In the genomic region with DNA sequence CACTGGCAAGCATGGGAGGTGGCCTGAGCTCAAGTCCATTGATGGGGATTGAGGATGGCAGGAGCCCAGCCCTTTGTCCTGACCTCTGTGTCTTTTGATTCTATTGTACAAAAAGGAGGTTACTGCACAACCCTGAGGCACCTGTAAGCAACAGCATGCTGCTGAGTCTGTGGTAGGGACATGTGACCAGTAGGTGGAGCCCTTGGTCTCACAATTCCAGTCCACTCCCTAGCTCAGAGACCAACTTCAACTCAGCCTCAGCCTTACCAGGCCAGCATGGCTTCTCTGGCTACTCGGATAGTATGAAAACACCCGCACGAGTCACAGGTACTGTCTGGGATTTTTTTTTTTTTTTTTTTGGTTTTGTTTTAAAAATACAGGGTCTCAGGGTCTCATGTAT, we compare ENCODE assay signal across 8 mouse cellular contexts. TPM values are rescaled to one million over a fixed set of nuclear protein-coding genes. Genes with fewer than 3 reads are reported as not detected.
DNase-seq lines count a peak whose midpoint lies in the region; ATAC-seq and TF ChIP-seq lines count a peak whose summit lies in the region.

No protein-coding gene starts in this region.

- H3K9me3 ChIP-seq in embryonic facial prominence, embryonic 13.5 days: no peaks in the 10 kb centered on the region
- H3K9me3 ChIP-seq in limb, embryonic 10.5 days (replicated peaks): no peaks in the 10 kb centered on the region
- H3K9me3 ChIP-seq in midbrain, embryonic 13.5 days: no peaks in the 10 kb centered on the region

- no peak overlapping the region for H3K9ac ChIP-seq in embryonic facial prominence, embryonic 13.5 days
- no peak overlapping the region for H3K9ac ChIP-seq in heart, adult 2 months (ENCODE audit: low read depth, low read length)
- 0 out of 2 replicates have a peak overlapping the region, but pooled peaks have one; percentile 19 for H3K9ac ChIP-seq in midbrain, embryonic 13.5 days (replicated peaks)

- no peak overlapping the region for H3K4me2 ChIP-seq in embryonic facial prominence, embryonic 13.5 days
- no peak overlapping the region for H3K4me2 ChIP-seq in midbrain, embryonic 13.5 days (replicated peaks)

- no peak for TF ChIP-seq POLR2A in heart, adult 2 months (IDR thresholded peaks at IDR 0.05; ENCODE audit: insufficient read depth, low read depth, low read length)
- no peak for TF ChIP-seq POLR2A in kidney, adult 2 months (IDR thresholded peaks at IDR 0.05; ENCODE audit: low read depth, low read length)

- H3K36me3 ChIP-seq in embryonic facial prominence, embryonic 13.5 days: peaks cover 6% of the 10 kb centered on the region; the same call in 1 of the 2 replicates
- no peaks in the 10 kb centered on the region for H3K36me3 ChIP-seq in heart, adult 2 months (ENCODE audit: control insufficient read depth, insufficient read depth, low read length)
- no peaks in the 10 kb centered on the region for H3K36me3 ChIP-seq in kidney, adult 2 months (ENCODE audit: control insufficient read depth, insufficient read depth, low read length)
- H3K36me3 ChIP-seq in limb, embryonic 10.5 days: no peaks in the 10 kb centered on the region
- peaks cover 6% of the 10 kb centered on the region; the same call in 1 of the 2 replicates for H3K36me3 ChIP-seq in midbrain, embryonic 13.5 days

- intact Hi-C loops in heart, adult 2 months (cut with DNase I): loop anchor here (1.0 to 5.0 kb wide), 3 partner anchors 49 to 216 kb away; a partner anchor contains a TSS

- ATAC-seq in embryonic facial prominence, embryonic 13.5 days (ENCODE audit: insufficient number of reproducible peaks, insufficient read depth, low FRiP score, low TSS enrichment, low read depth): peak; percentile 64; the same call in 1 of the 2 replicates
- peak; percentile 89 for ATAC-seq in midbrain, embryonic 13.5 days

- 11% methylated on average over 3 of the region's 3 CpGs for WGBS in embryonic facial prominence, embryonic 13.5 days
- WGBS in heart, adult 2 months: 2% methylated on average over 3 of the region's 3 CpGs
- 6% methylated on average over 3 of the region's 3 CpGs for whole genome bisulfite sequencing in kidney, adult 2 months
- WGBS in limb, embryonic 10.5 days: 11% methylated on average over 3 of the region's 3 CpGs
- WGBS in midbrain, embryonic 13.5 days: 0% methylated on average over 3 of the region's 3 CpGs

- H3K27ac ChIP-seq in embryonic facial prominence, embryonic 13.5 days: no peak overlapping the region
- no peak overlapping the region for H3K27ac ChIP-seq in heart, adult 2 months
- H3K27ac ChIP-seq in kidney, adult 2 months (ENCODE audit: insufficient read depth, low read depth, low read length): no peak overlapping the region
- no peak overlapping the region for H3K27ac ChIP-seq in limb, embryonic 10.5 days
- H3K27ac ChIP-seq in midbrain, embryonic 13.5 days: no peak overlapping the region

- H3K4me3 ChIP-seq in embryonic facial prominence, embryonic 13.5 days: no peak overlapping the region
- H3K4me3 ChIP-seq in heart, adult 2 months: no peak overlapping the region
- no peak overlapping the region for H3K4me3 ChIP-seq in kidney, adult 2 months (ENCODE audit: insufficient read depth, low read depth, low read length)
- H3K4me3 ChIP-seq in limb, embryonic 10.5 days: no peak overlapping the region
- no peak overlapping the region for H3K4me3 ChIP-seq in midbrain, embryonic 13.5 days (replicated peaks)

- peaks cover 18% of the 10 kb centered on the region; the same call in 1 of the 2 replicates for H3K4me1 ChIP-seq in embryonic facial prominence, embryonic 13.5 days
- H3K4me1 ChIP-seq in heart, adult 2 months (ENCODE audit: control insufficient read depth, insufficient read depth, low read length): no peaks in the 10 kb centered on the region
- no peaks in the 10 kb centered on the region for H3K4me1 ChIP-seq in kidney, adult 2 months (ENCODE audit: control insufficient read depth, insufficient read depth, low read length)
- peaks cover 23% of the 10 kb centered on the region for H3K4me1 ChIP-seq in limb, embryonic 10.5 days
- 0 out of 2 replicates have a peak, but pooled peaks cover 6% of the 10 kb centered on the region for H3K4me1 ChIP-seq in midbrain, embryonic 13.5 days (replicated peaks)

- H3K27me3 ChIP-seq in embryonic facial prominence, embryonic 13.5 days: no peaks in the 10 kb centered on the region
- no peaks in the 10 kb centered on the region for H3K27me3 ChIP-seq in heart, adult 2 months (ENCODE audit: control insufficient read depth, insufficient read depth, low read length)
- no peaks in the 10 kb centered on the region for H3K27me3 ChIP-seq in kidney, adult 2 months (replicated peaks; ENCODE audit: control insufficient read depth, insufficient read depth, low read length)
- H3K27me3 ChIP-seq in limb, embryonic 10.5 days (ENCODE audit: low read depth, poor library complexity, severe bottlenecking): no peaks in the 10 kb centered on the region
- H3K27me3 ChIP-seq in midbrain, embryonic 13.5 days: no peaks in the 10 kb centered on the region

- no peaks in the 10 kb centered on the region for H3K79me2 ChIP-seq in heart, adult 2 months (replicated peaks; ENCODE audit: control insufficient read depth, insufficient read depth, low read length)

- peak; percentile 78; the same call in 1 of the 2 replicates for TF ChIP-seq EP300 in heart, adult 2 months (IDR thresholded peaks at IDR 0.05; ENCODE audit: insufficient read depth, low read depth, low read length)

- peak; percentile 85 for TF ChIP-seq CTCF in heart, adult 2 months (IDR thresholded peaks at IDR 0.05)
- TF ChIP-seq CTCF in kidney, adult 2 months (conservative IDR thresholded peaks at IDR 0.05; ENCODE audit: insufficient read depth, insufficient read length, low read depth, low read length): peak; percentile 92

- peak; percentile 98 for DNase-seq in 3T3-L1 (ENCODE audit: low read depth, low spot score)
- peak; percentile 77 to 86 for DNase-seq in adrenal gland, postnatal 36 days
- peak; percentile 71 to 76 for DNase-seq in heart, adult 2 months
- peak; percentile 87 for DNase-seq in kidney, adult 2 months
- DNase-seq in limb, embryonic 10.5 days (ENCODE audit: low spot score): peak; percentile 78
- peak; percentile 31 for DNase-seq in spleen, adult 12 weeks (ENCODE audit: low spot score)

RNA-seq across cellular contexts. Expression of a gene that starts 27.5 kb away (rescaled TPM):
- under 1 TPM in 1 of 2 experiments, not detected in 1; 0.36 TPM for total RNA-seq in adrenal gland, postnatal 36 days (2021)
- polyA plus RNA-seq in embryonic facial prominence, embryonic 13.5 days (2015; fragmentation: Nextera tagmentation; extraction: Ambion mirVana): 0.04 and 0.18 TPM in 2 replicates
- total RNA-seq in heart, adult 2 months (2021): under 1 TPM in 1 of 2 experiments, not detected in 1; 0.10 TPM
- 0.04 and 0.09 TPM in 2 replicates for polyA plus RNA-seq in heart, adult 2 months (2012; rRNA removed)
- polyA plus RNA-seq in kidney, adult 2 months (2012; rRNA removed): 0.03 TPM in 1 of 2 replicates, not detected in the other
- 0.06 and 0.16 TPM in 2 replicates for polyA plus RNA-seq in limb, embryonic 10.5 days (2016; fragmentation: Nextera tagmentation; extraction: Ambion mirVana)
- polyA plus RNA-seq in midbrain, embryonic 13.5 days (2015; fragmentation: Nextera tagmentation; extraction: Ambion mirVana): 0.12 and 0.21 TPM in 2 replicates

RNA-seq across cellular contexts. Expression of a gene that starts 38.7 kb away (rescaled TPM):
- 10 to 100 TPM; 13.4 to 17.9 TPM for total RNA-seq in adrenal gland, postnatal 36 days (2021)
- 8.9 and 9.7 TPM in 2 replicates for polyA plus RNA-seq in embryonic facial prominence, embryonic 13.5 days (2015; fragmentation: Nextera tagmentation; extraction: Ambion mirVana)
- 1 to 10 TPM; 5.4 to 6.4 TPM for total RNA-seq in heart, adult 2 months (2021)
- 13.0 and 23.6 TPM in 2 replicates for polyA plus RNA-seq in heart, adult 2 months (2012; rRNA removed)
- polyA plus RNA-seq in kidney, adult 2 months (2012; rRNA removed): 37.4 and 45.6 TPM in 2 replicates
- polyA plus RNA-seq in limb, embryonic 10.5 days (2016; fragmentation: Nextera tagmentation; extraction: Ambion mirVana): 11.2 and 16.2 TPM in 2 replicates
- polyA plus RNA-seq in midbrain, embryonic 13.5 days (2015; fragmentation: Nextera tagmentation; extraction: Ambion mirVana): 14.3 and 14.8 TPM in 2 replicates

RNA-seq across cellular contexts. Expression of a gene that starts 48.5 kb away (rescaled TPM):
- 1 to 10 TPM; 3.3 to 5.5 TPM for total RNA-seq in adrenal gland, postnatal 36 days (2021)
- 6.0 and 8.0 TPM in 2 replicates for polyA plus RNA-seq in embryonic facial prominence, embryonic 13.5 days (2015; fragmentation: Nextera tagmentation; extraction: Ambion mirVana)
- 1 to 10 TPM; 1.7 to 2.3 TPM for total RNA-seq in heart, adult 2 months (2021)
- 2.2 and 3.3 TPM in 2 replicates for polyA plus RNA-seq in heart, adult 2 months (2012; rRNA removed)
- 0.67 and 0.88 TPM in 2 replicates for polyA plus RNA-seq in kidney, adult 2 months (2012; rRNA removed)
- 1.8 and 2.6 TPM in 2 replicates for polyA plus RNA-seq in limb, embryonic 10.5 days (2016; fragmentation: Nextera tagmentation; extraction: Ambion mirVana)
- 10.6 and 12.5 TPM in 2 replicates for polyA plus RNA-seq in midbrain, embryonic 13.5 days (2015; fragmentation: Nextera tagmentation; extraction: Ambion mirVana)

Comparison
In these comparisons a context has a peak if more than half of its experiments do, and no peak if none do; other contexts are left out.
1. DNase-seq: peak in every context shown above with its lines; median percentile 98 in 3T3-L1; 87 in kidney, adult 2 months; 82 in adrenal gland, postnatal 36 days; 78 in limb, embryonic 10.5 days; 74 in heart, adult 2 months; 31 in spleen, adult 12 weeks.